Mouse (Mus musculus) brain, embryonic 14.5 days (tissue): ENCODE results near the gene Tigit.

Experiments used
- CTCF ChIP-seq: fragments of 200-500 bp; IDR thresholded peaks from 2 replicates; pipeline ENCODE4 v1.5.1; 2012; ENCODE audit warnings: inconsistent platforms, mild to moderate bottlenecking, moderate library complexity, borderline replicate concordance; ENCODE audit not compliant: insufficient read depth, insufficient read length; ENCODE audit errors: extremely low read depth
- POLR2A ChIP-seq: fragments of 200-500 bp; IDR thresholded peaks from 2 replicates; pipeline ENCODE4 v1.6.1; 2012; ENCODE audit warnings: mild to moderate bottlenecking, inconsistent platforms, borderline replicate concordance; ENCODE audit not compliant: poor library complexity, insufficient read depth, insufficient read length, severe bottlenecking; ENCODE audit errors: extremely low read depth

DNA sequence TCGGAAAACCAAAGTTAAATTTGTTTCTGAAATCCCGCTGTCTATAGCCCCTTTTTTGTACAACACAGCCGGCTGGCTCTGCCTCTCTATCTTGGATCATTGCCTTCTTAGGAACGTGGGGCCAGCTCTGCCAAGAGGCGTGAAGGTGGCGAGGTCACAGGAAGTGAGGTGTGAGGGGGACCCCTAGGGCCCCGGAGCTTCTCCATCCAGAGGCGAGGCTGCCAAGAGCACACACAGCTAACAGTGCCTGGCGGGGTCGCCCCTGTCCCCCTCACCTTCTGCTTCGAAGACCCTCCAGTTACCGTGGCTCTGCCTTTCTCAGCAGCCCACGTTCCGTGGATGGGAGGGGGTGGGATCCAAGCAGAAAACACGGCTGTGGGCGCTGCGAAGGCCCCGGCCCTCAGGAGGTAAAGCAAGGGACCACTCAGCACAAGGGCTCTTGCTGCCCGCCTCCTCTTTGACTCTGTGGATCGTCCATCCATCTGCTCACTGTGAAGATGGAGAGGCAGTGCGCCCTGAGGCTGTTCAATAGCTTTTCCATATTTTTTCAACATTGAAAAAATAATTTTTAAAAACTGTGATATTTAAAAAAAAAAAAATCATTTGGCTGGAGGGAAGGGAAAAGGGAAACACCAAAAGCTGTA, 25.4 kb downstream of the Tigit start:
- no peak for TF ChIP-seq CTCF
- TF ChIP-seq POLR2A, result no peak
